Mouse (Mus musculus) ES-E14 (cell line): ENCODE results near the gene Zfp217.

Experiments
- HCFC1 ChIP-seq: IDR thresholded peaks from 2 replicates; pipeline ENCODE4 v1.6.1; 2012; ENCODE audit warnings: low read length, inconsistent platforms, borderline replicate concordance; ENCODE audit not compliant: insufficient read depth
- MAFK ChIP-seq: IDR thresholded peaks from 2 replicates; pipeline ENCODE4 v1.6.1; 2014; ENCODE audit warnings: mild to moderate bottlenecking, low read depth, low read length, inconsistent platforms; ENCODE audit not compliant: insufficient read depth
- ZC3H11A ChIP-seq: IDR thresholded peaks from 2 replicates; pipeline ENCODE4 v1.6.1; 2012; ENCODE audit warnings: low read depth, mild to moderate bottlenecking, inconsistent platforms, low read length, borderline replicate concordance
- ZNF384 ChIP-seq: IDR thresholded peaks from 2 replicates; pipeline ENCODE4 v1.6.1; 2012; ENCODE audit warnings: low read depth, low read length, inconsistent platforms

DNA sequence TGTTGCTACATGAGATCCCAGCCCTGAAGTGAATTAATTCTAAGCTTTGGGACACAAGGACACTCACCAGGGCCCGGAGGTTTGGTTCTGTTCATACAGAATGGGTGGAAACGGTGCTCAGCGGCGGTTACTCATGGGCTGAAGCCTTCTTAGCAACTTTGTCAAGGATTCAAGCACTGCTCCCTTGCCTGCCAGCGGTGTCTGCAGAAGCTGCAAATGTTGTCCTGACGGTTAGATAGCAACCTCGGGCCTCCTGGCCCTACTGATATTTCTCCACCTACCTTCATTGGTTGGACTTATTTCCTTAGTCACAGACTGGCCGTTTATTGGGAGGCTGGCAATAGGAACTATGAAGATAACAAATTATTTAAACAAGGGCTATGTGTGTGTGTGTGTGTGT is 3.6 kb upstream of the Zfp217 start:
- TF ChIP-seq HCFC1 = no peak
- TF ChIP-seq MAFK = no peak
- no peak for TF ChIP-seq ZC3H11A
- TF ChIP-seq ZNF384 = no peak
